9 mouse cellular contexts compared by ENCODE assay signal in genomic region chrX:99568244-99568643, GRCm38 (mm10).
A peak's percentile ranks its signal among the peaks of the same experiment; 100 is the strongest.
DNase-seq lines count a peak whose midpoint lies in the region; ATAC-seq and TF ChIP-seq lines count a peak whose summit lies in the region.
"Had no signal": no experiment of that assay in that cellular context is flagged by ENCODE, and none has a peak within 500 bp of the region (broad histone marks: within the 10 kb centered on the region; RNA-seq: fewer than 3 reads in every experiment).

No protein-coding gene starts in this region.

- ATAC-seq in heart, embryonic 11.5 days (replicated peaks; ENCODE audit: insufficient number of reproducible peaks, low FRiP score, low TSS enrichment) = no peak
- peak; percentile 42; the same call in 1 of the 2 replicates for ATAC-seq in stomach, embryonic 14.5 days (ENCODE audit: insufficient number of reproducible peaks, insufficient read depth, low FRiP score, low read depth)
- ATAC-seq in stomach, postnatal 0 days (ENCODE audit: low FRiP score, low TSS enrichment) = no peak
- ATAC-seq in monocyte, adult 5-6 weeks (replicated peaks; ENCODE audit: insufficient number of reproducible peaks, low FRiP score, low TSS enrichment, poor library complexity, severe bottlenecking) = no peak

- TF ChIP-seq EP300 in stomach, postnatal 0 days (optimal IDR thresholded peaks at IDR 0.05) = no peak

- no peaks in the 10 kb centered on the region for H3K36me3 ChIP-seq in heart, embryonic 11.5 days (ENCODE audit: control insufficient read depth, insufficient read depth, low read length)
- H3K36me3 ChIP-seq in stomach, embryonic 14.5 days (ENCODE audit: control insufficient read depth, insufficient read depth, low read length) = no peaks in the 10 kb centered on the region
- H3K36me3 ChIP-seq in stomach, postnatal 0 days (ENCODE audit: control insufficient read depth, insufficient read depth, low read length) = no peaks in the 10 kb centered on the region
- no peaks in the 10 kb centered on the region for H3K36me3 ChIP-seq in limb, embryonic 10.5 days
- H3K36me3 ChIP-seq: stomach, embryonic 15.5 days had no signal

- no peak overlapping the region for H3K9ac ChIP-seq in heart, embryonic 11.5 days (ENCODE audit: low read depth, low read length)
- no peak overlapping the region for H3K9ac ChIP-seq in stomach, embryonic 14.5 days (replicated peaks; ENCODE audit: low read depth, low read length)
- no peak overlapping the region for H3K9ac ChIP-seq in stomach, postnatal 0 days (ENCODE audit: low read length)
- H3K9ac ChIP-seq: stomach, embryonic 15.5 days had no signal

- H3K27me3 ChIP-seq in heart, embryonic 11.5 days (ENCODE audit: control insufficient read depth, insufficient read depth, low read length) = peaks cover 40% of the 10 kb centered on the region
- no peaks in the 10 kb centered on the region for H3K27me3 ChIP-seq in stomach, embryonic 14.5 days (ENCODE audit: control insufficient read depth, insufficient read depth, low read length)
- H3K27me3 ChIP-seq in stomach, postnatal 0 days (ENCODE audit: control insufficient read depth, insufficient read depth, low read length) = no peaks in the 10 kb centered on the region
- peaks cover 100% of the 10 kb centered on the region for H3K27me3 ChIP-seq in limb, embryonic 10.5 days (ENCODE audit: low read depth, poor library complexity, severe bottlenecking)

- no peaks in the 10 kb centered on the region for H3K9me3 ChIP-seq in heart, embryonic 11.5 days (replicated peaks; ENCODE audit: control insufficient read depth, low read length)
- no peaks in the 10 kb centered on the region for H3K9me3 ChIP-seq in stomach, embryonic 14.5 days (ENCODE audit: control insufficient read depth, low read depth, low read length)
- no peaks in the 10 kb centered on the region for H3K9me3 ChIP-seq in stomach, postnatal 0 days (ENCODE audit: control insufficient read depth, low read length)
- H3K9me3 ChIP-seq in limb, embryonic 10.5 days (replicated peaks) = no peaks in the 10 kb centered on the region
- H3K9me3 ChIP-seq: stomach, embryonic 15.5 days had no signal

- H3K4me1 ChIP-seq in heart, embryonic 11.5 days (ENCODE audit: control insufficient read depth, insufficient read depth, low read length) = no peaks in the 10 kb centered on the region
- H3K4me1 ChIP-seq in stomach, embryonic 14.5 days (ENCODE audit: control insufficient read depth, insufficient read depth, low read length) = no peaks in the 10 kb centered on the region
- H3K4me1 ChIP-seq in stomach, postnatal 0 days (replicated peaks; ENCODE audit: control insufficient read depth, insufficient read depth) = no peaks in the 10 kb centered on the region
- peaks cover 31% of the 10 kb centered on the region for H3K4me1 ChIP-seq in limb, embryonic 10.5 days

- DNase-seq in heart, postnatal 10 days = no peak
- DNase-seq in stomach, postnatal 0 days (ENCODE audit: low spot score) = no peak
- DNase-seq in limb, embryonic 10.5 days (ENCODE audit: low spot score) = peak; percentile 36
- DNase-seq in layer of hippocampus, adult 18-20 months (ENCODE audit: low spot score in 2 of 2) = no peak
- no peak for DNase-seq in layer of hippocampus, adult 9-10 months (ENCODE audit: low spot score)

- intact Hi-C loops in heart, postnatal 10 days (cut with DNase I) = no loop called here

- no peak for TF ChIP-seq CTCF in stomach, postnatal 0 days (IDR thresholded peaks at IDR 0.05; ENCODE audit: low read depth)

- H3K4me3 ChIP-seq in heart, embryonic 11.5 days (ENCODE audit: low read depth, low read length) = no peak overlapping the region
- H3K4me3 ChIP-seq in stomach, embryonic 14.5 days (ENCODE audit: low read depth, low read length) = no peak overlapping the region
- H3K4me3 ChIP-seq in stomach, postnatal 0 days (ENCODE audit: low read depth, low read length) = no peak overlapping the region
- H3K4me3 ChIP-seq in limb, embryonic 10.5 days = peak overlapping the region; percentile 28
- H3K4me3 ChIP-seq: stomach, embryonic 15.5 days had no signal

- peak overlapping the region; percentile 55 for H3K4me2 ChIP-seq in heart, embryonic 11.5 days
- H3K4me2 ChIP-seq in stomach, embryonic 14.5 days (replicated peaks; ENCODE audit: low read depth, low read length) = peak overlapping the region; percentile 25; the same call in 1 of the 2 replicates
- no peak overlapping the region for H3K4me2 ChIP-seq in stomach, postnatal 0 days (replicated peaks; ENCODE audit: low read depth)

- WGBS in heart, embryonic 11.5 days (ENCODE audit: insufficient replicate concordance) = 15% methylated on average over 8 of the region's 10 CpGs
- 27% methylated on average over 10 of the region's 10 CpGs for WGBS in stomach, embryonic 14.5 days
- whole genome bisulfite sequencing in stomach, postnatal 0 days = 19% methylated on average over 8 of the region's 10 CpGs
- WGBS in limb, embryonic 10.5 days = 20% methylated on average over 10 of the region's 10 CpGs

- H3K27ac ChIP-seq in heart, embryonic 11.5 days (ENCODE audit: low read depth, low read length) = no peak overlapping the region
- H3K27ac ChIP-seq in stomach, embryonic 14.5 days (ENCODE audit: low read length) = peak overlapping the region; percentile 29; the same call in 1 of the 2 replicates
- no peak overlapping the region for H3K27ac ChIP-seq in stomach, postnatal 0 days (replicated peaks)
- H3K27ac ChIP-seq in limb, embryonic 10.5 days = peak overlapping the region; percentile 75

Comparison
In these comparisons a context has a peak if more than half of its experiments do, and no peak if none do; other contexts are left out.
1. H3K27ac ChIP-seq: peak in stomach, embryonic 14.5 days (single experiment) and limb, embryonic 10.5 days (single experiment); none in heart, embryonic 11.5 days (single experiment) and stomach, postnatal 0 days (single experiment).